Mouse (Mus musculus) layer of hippocampus, postnatal 14 days (tissue): ENCODE measurements around the gene Tmem190. TPM values are rescaled to one million over a fixed set of nuclear protein-coding genes. Genes with fewer than 3 reads are reported as not detected.

ENCODE experiments used
- DNase-seq, 2 experiments: peaks; one replicate each; pipeline ENCODE4 v3.0.0; 2021 to 2022; ENCODE audit warnings: low spot score in 2 of 2, mixed read lengths in 1 of 2
- long read RNA-seq, 2 experiments: library from polyadenylated mRNA; stranded (forward); transcript quantifications; one replicate each; pipeline ENCODE4 v2.0.0; 2021
- total RNA-seq, 2 experiments: library from RNA; stranded (reverse); gene quantifications; 2 replicates each; pipeline ENCODE4 v1.2.3; 2021

Tmem190 gene
- total RNA-seq: not detected
- long read RNA-seq, experiment 1: 0 reads
- long read RNA-seq, experiment 2: 0 reads

GRCm38 (mm10) chr7:4782759-4783158, at the start of gene Tmem190, which contains the start of gene Il11:
Gene Tmem190, plus strand, starts transcription at chr7:4782937.
Gene Il11, minus strand, starts transcription at chr7:4782859.
- no peak for DNase-seq

- no peak for DNase-seq
Observed at GRCm38 (mm10) chr7:4732968-4733392, 49.8 kb upstream of the Tmem190 start.

- no peak for DNase-seq
Observed at GRCm38 (mm10) chr7:4739041-4739543, 43.6 kb upstream of the Tmem190 start.

- DNase-seq: peak; percentile 98 to 100
Observed at GRCm38 (mm10) chr7:4739544-4740275, 43.0 kb upstream of the Tmem190 start, which contains the start of gene Kmt5c. Gene Kmt5c, plus strand, starts transcription at chr7:4740115.

- no peak for DNase-seq
Observed at GRCm38 (mm10) chr7:4740309-4740727, 42.4 kb upstream of the Tmem190 start.

- peak; percentile 27 to 40 for DNase-seq
Observed at GRCm38 (mm10) chr7:4741151-4741550, 41.6 kb upstream of the Tmem190 start.

GRCm38 (mm10) chr7:4741672-4742481, 40.9 kb upstream of the Tmem190 start:
- DNase-seq: no peak

- no peak for DNase-seq
Observed at GRCm38 (mm10) chr7:4742482-4742819, 40.3 kb upstream of the Tmem190 start.

GRCm38 (mm10) chr7:4743354-4743753, 39.4 kb upstream of the Tmem190 start:
- DNase-seq: no peak

GRCm38 (mm10) chr7:4744886-4745285, 37.9 kb upstream of the Tmem190 start:
- DNase-seq: no peak

- no peak for DNase-seq
Observed at GRCm38 (mm10) chr7:4746326-4746980, 36.3 kb upstream of the Tmem190 start.

- no peak for DNase-seq
Observed at GRCm38 (mm10) chr7:4747156-4747899, 35.4 kb upstream of the Tmem190 start.

- no peak for DNase-seq
Observed at GRCm38 (mm10) chr7:4748321-4748720, 34.4 kb upstream of the Tmem190 start.

GRCm38 (mm10) chr7:4749169-4749568, 33.6 kb upstream of the Tmem190 start:
- DNase-seq: no peak

- no peak for DNase-seq
Observed at GRCm38 (mm10) chr7:4751971-4752820, 30.5 kb upstream of the Tmem190 start.

GRCm38 (mm10) chr7:4752821-4753570, 29.7 kb upstream of the Tmem190 start, which contains the start of gene Cox6b2:
Gene Cox6b2, minus strand, starts transcription at chr7:4753094.
- peak; percentile 54 to 74 for DNase-seq

GRCm38 (mm10) chr7:4759670-4760069, 23.1 kb upstream of the Tmem190 start:
- DNase-seq: no peak

GRCm38 (mm10) chr7:4764946-4765710, 17.6 kb upstream of the Tmem190 start:
- DNase-seq: no peak
